Mouse (Mus musculus) cerebellum, adult 2 months (tissue): ENCODE measurements at regions not wholly inside any gene's neighbourhood (a gene's known extent, or its start where the extent isn't known, plus 50 kb on each side); places are given as distances from the start of the nearest gene placed in this dataset.

ENCODE experiments used
- CTCF ChIP-seq: fragments of 200-500 bp; IDR thresholded peaks from 2 replicates; pipeline ENCODE4 v1.5.1; 2011; ENCODE audit warnings: low read depth, mild to moderate bottlenecking, control low read depth, low read length, moderate library complexity, borderline replicate concordance; ENCODE audit not compliant: insufficient read depth
- POLR2A ChIP-seq: fragments of 200-500 bp; IDR thresholded peaks from 2 replicates; pipeline ENCODE4 v1.6.1; 2011; ENCODE audit warnings: low read length, control low read depth, borderline replicate concordance; ENCODE audit not compliant: insufficient read depth

DNA sequence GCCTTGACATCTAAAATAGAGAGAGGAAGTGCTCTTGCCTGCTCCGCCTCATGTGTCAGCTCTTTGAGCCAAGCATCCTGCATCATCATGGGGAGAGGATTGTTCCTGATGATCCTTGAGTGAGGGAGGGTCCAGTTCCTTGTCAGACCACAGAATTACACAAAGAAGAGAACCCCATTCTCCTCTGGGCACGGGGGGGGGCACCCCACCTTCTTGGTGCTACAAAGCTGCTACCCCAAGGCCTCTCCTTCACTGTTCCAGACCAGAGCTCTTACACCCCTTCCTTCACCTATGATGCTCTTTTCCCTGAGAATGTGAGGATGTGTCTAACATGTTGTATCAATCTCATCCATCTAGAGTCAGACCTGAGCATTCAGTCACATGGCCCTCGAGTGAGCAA is 76.7 kb upstream of the Dnah5 start:
- TF ChIP-seq CTCF = no peak
- no peak for TF ChIP-seq POLR2A
